Mouse (Mus musculus) MEL (cell line): ENCODE data around the gene Cc2d1a. TPM values are rescaled to one million over a fixed set of nuclear protein-coding genes. Genes with fewer than 3 reads are reported as not detected.
A peak's percentile ranks its signal among the peaks of the same experiment; 100 is the strongest.

Experiments used
- DNase-seq: peaks from one replicate; pipeline ENCODE4 v3.0.0; 2011; ENCODE audit warnings: low read depth, low spot score
- H3K27ac ChIP-seq: 2 replicates; pipeline ENCODE4 v1.5.1; 2012; ENCODE audit warnings: low read depth, mild to moderate bottlenecking, control low read depth, low read length, moderate library complexity; ENCODE audit not compliant: control insufficient read depth
- H3K27me3 ChIP-seq, 2 experiments: fragments of 150-350 bp in 1 of 2; sonication (generic) in 1 of 2; 2 replicates each; pipeline ENCODE4 v1.6.1; 2012; ENCODE audit warnings: low read length in 2 of 2, mild to moderate bottlenecking in 2 of 2, improper control_type of control experiment in 1 of 2, moderate library complexity in 1 of 2; ENCODE audit not compliant: insufficient read depth in 2 of 2, control insufficient read depth in 1 of 2
- H3K36me3 ChIP-seq, 2 experiments: 2 replicates each; pipeline ENCODE4 v1.6.1; 2012 to 2014; ENCODE audit warnings: low read length in 2 of 2, improper control_type of control experiment in 1 of 2, inconsistent platforms in 1 of 2, mild to moderate bottlenecking in 1 of 2; ENCODE audit not compliant: insufficient read depth in 2 of 2, control insufficient read depth in 1 of 2
- H3K4me1 ChIP-seq, 2 experiments: fragments of 150-350 bp in 1 of 2; sonication (generic) in 1 of 2; 2 replicates each; pipeline ENCODE4 v1.6.1; 2012; ENCODE audit warnings: low read length in 2 of 2, improper control_type of control experiment in 1 of 2, mild to moderate bottlenecking in 1 of 2; ENCODE audit not compliant: insufficient read depth in 2 of 2, control insufficient read depth in 1 of 2
- H3K4me3 ChIP-seq, 2 experiments: fragments of 150-350 bp in 1 of 2; sonication (generic) in 1 of 2; 2 replicates each; pipeline ENCODE4 v1.5.1; 2012; ENCODE audit warnings: low read depth in 2 of 2, low read length in 2 of 2, mild to moderate bottlenecking in 2 of 2, moderate library complexity in 2 of 2, control low read depth in 1 of 2, improper control_type of control experiment in 1 of 2; ENCODE audit not compliant: control insufficient read depth in 1 of 2, insufficient read depth in 1 of 2
- H3K79me2 ChIP-seq: 2 replicates; pipeline ENCODE4 v1.6.1; 2012; ENCODE audit warnings: mild to moderate bottlenecking, low read length, moderate library complexity; ENCODE audit not compliant: control insufficient read depth, poor library complexity, insufficient read depth
- H3K9ac ChIP-seq: 2 replicates; pipeline ENCODE4 v1.6.1; 2012; ENCODE audit warnings: low read depth, mild to moderate bottlenecking, control low read depth, low read length, moderate library complexity; ENCODE audit not compliant: control insufficient read depth, poor library complexity, severe bottlenecking
- H3K9me3 ChIP-seq: fragments of 150-350 bp; sonication (generic); replicated peaks from 2 replicates; pipeline ENCODE4 v1.6.1; 2012; ENCODE audit warnings: mild to moderate bottlenecking, low read length, improper control_type of control experiment, moderate library complexity; ENCODE audit not compliant: insufficient read depth
- CTCF ChIP-seq, 3 experiments: IDR thresholded peaks in 2 of 3; conservative IDR thresholded peaks in 1 of 3; 2 replicates each; pipeline ENCODE4 v1.5.1; 2011 to 2012; ENCODE audit warnings: low read length in 3 of 3, low read depth in 2 of 3, mild to moderate bottlenecking in 2 of 3, improper control_type of control experiment in 1 of 3, inconsistent platforms in 1 of 3, mixed read lengths in 1 of 3, moderate library complexity in 1 of 3; ENCODE audit not compliant: control insufficient read depth in 1 of 3, insufficient read depth in 1 of 3, poor library complexity in 1 of 3, severe bottlenecking in 1 of 3
- E2F4 ChIP-seq: IDR thresholded peaks from 2 replicates; pipeline ENCODE4 v1.6.1; 2011; ENCODE audit warnings: low read depth, low read length, improper control_type of control experiment, borderline replicate concordance
- ELF1 ChIP-seq: IDR thresholded peaks from 2 replicates; pipeline ENCODE4 v1.6.1; 2014; ENCODE audit warnings: low read depth, mild to moderate bottlenecking, inconsistent platforms, low read length, improper control_type of control experiment, moderate library complexity
- EP300 ChIP-seq, 2 experiments: IDR thresholded peaks; 2 replicates each; pipeline ENCODE4 v1.6.1; 2011; ENCODE audit warnings: improper control_type of control experiment in 2 of 2, low read length in 2 of 2, low read depth in 1 of 2, mild to moderate bottlenecking in 1 of 2
- HCFC1 ChIP-seq: IDR thresholded peaks from 2 replicates; pipeline ENCODE4 v1.6.1; 2012; ENCODE audit warnings: low read depth, mild to moderate bottlenecking, inconsistent platforms, low read length, improper control_type of control experiment, moderate library complexity
- MAX ChIP-seq: IDR thresholded peaks from 2 replicates; pipeline ENCODE4 v1.6.1; 2011; ENCODE audit warnings: low read length, improper control_type of control experiment
- MAZ ChIP-seq: IDR thresholded peaks from 2 replicates; pipeline ENCODE4 v1.6.1; 2012; ENCODE audit warnings: low read depth, mild to moderate bottlenecking, inconsistent platforms, low read length, improper control_type of control experiment
- MXI1 ChIP-seq: IDR thresholded peaks from 2 replicates; pipeline ENCODE4 v1.6.1; 2011; ENCODE audit warnings: mild to moderate bottlenecking, low read depth, low read length, improper control_type of control experiment
- MYC ChIP-seq: IDR thresholded peaks from 2 replicates; pipeline ENCODE4 v1.6.1; 2011; ENCODE audit warnings: low read depth, mild to moderate bottlenecking, low read length, improper control_type of control experiment, moderate library complexity
- NELFE ChIP-seq: IDR thresholded peaks from 2 replicates; pipeline ENCODE4 v1.6.1; 2011; ENCODE audit warnings: low read depth, low read length, improper control_type of control experiment
- POLR2A ChIP-seq, 2 experiments: IDR thresholded peaks; 2 replicates each; pipeline ENCODE4 v1.6.1; 2011 to 2012; ENCODE audit warnings: low read length in 2 of 2, mild to moderate bottlenecking in 2 of 2, control low read depth in 1 of 2, improper control_type of control experiment in 1 of 2, low read depth in 1 of 2, moderate library complexity in 1 of 2; ENCODE audit not compliant: control insufficient read depth in 1 of 2, insufficient read depth in 1 of 2, poor library complexity in 1 of 2
- RAD21 ChIP-seq: IDR thresholded peaks from 2 replicates; pipeline ENCODE4 v1.6.1; 2011; ENCODE audit warnings: mild to moderate bottlenecking, low read depth, low read length, improper control_type of control experiment
- RCOR1 ChIP-seq: IDR thresholded peaks from 2 replicates; pipeline ENCODE4 v1.6.1; 2012; ENCODE audit warnings: low read depth, mild to moderate bottlenecking, inconsistent platforms, low read length, improper control_type of control experiment
- SIN3A ChIP-seq: IDR thresholded peaks from 2 replicates; pipeline ENCODE4 v1.6.1; 2012; ENCODE audit warnings: low read length, improper control_type of control experiment, inconsistent platforms
- SMC3 ChIP-seq: IDR thresholded peaks from 2 replicates; pipeline ENCODE4 v1.6.1; 2011; ENCODE audit warnings: low read depth, low read length, improper control_type of control experiment
- TBP ChIP-seq: IDR thresholded peaks from 2 replicates; pipeline ENCODE4 v1.8.0; 2011; ENCODE audit warnings: low read depth, low read length, improper control_type of control experiment
- TCF12 ChIP-seq: IDR thresholded peaks from 2 replicates; pipeline ENCODE4 v1.6.1; 2014; ENCODE audit warnings: low read depth, mild to moderate bottlenecking, inconsistent platforms, low read length, improper control_type of control experiment, moderate library complexity
- ZC3H11A ChIP-seq: IDR thresholded peaks from 2 replicates; pipeline ENCODE4 v1.6.1; 2012; ENCODE audit warnings: low read depth, mild to moderate bottlenecking, inconsistent platforms, low read length, improper control_type of control experiment
- ZKSCAN1 ChIP-seq: IDR thresholded peaks from 2 replicates; pipeline ENCODE4 v1.6.1; 2012; ENCODE audit warnings: low read depth, mild to moderate bottlenecking, inconsistent platforms, low read length, improper control_type of control experiment, moderate library complexity
- ZNF384 ChIP-seq: IDR thresholded peaks from 2 replicates; pipeline ENCODE4 v1.6.1; 2012; ENCODE audit warnings: low read depth, mild to moderate bottlenecking, inconsistent platforms, low read length, improper control_type of control experiment
- polyA plus RNA-seq, 2 experiments: library from polyadenylated mRNA; stranded (reverse) in 1 of 2; unstranded in 1 of 2; fragments of >175 nt in 1 of 2; fragments of >200 nt in 1 of 2; gene quantifications; 2 replicates each; pipeline versions ENCODE4 v1.2.1 to v1.2.4; 2012; ENCODE audit warnings: low replicate concordance in 2 of 2, low read depth in 1 of 2; ENCODE audit not compliant: insufficient read length in 2 of 2, insufficient read depth in 1 of 2, missing spikeins in 1 of 2
- total RNA-seq: library from RNA; depleted of rRNA; stranded (reverse); fragments of 300-350 nt; gene quantifications from 2 replicates; pipeline ENCODE4 v1.2.3, GENCODE M21; 2012

Gene Cc2d1a
- total and polyA plus RNA-seq, 3 experiments = 9.1 to 18.7 TPM; not detected in 1

GRCm38 (mm10) chr8:84186547-84186946, 38.8 kb upstream of the Cc2d1a start:
- H3K9me3 ChIP-seq = no peaks in the 10 kb centered on the region
- H3K9ac ChIP-seq = peak overlapping the region; percentile 74
- no peaks in the 10 kb centered on the region for H3K36me3 ChIP-seq
- DNase-seq = peak; percentile 90
- no peaks in the 10 kb centered on the region for H3K27me3 ChIP-seq
- peaks cover 8% of the 10 kb centered on the region; the same call in 1 of the 2 replicates for H3K79me2 ChIP-seq
- H3K4me1 ChIP-seq = peaks cover 3 to 11% of the 10 kb centered on the region in 2 experiments; a peak in 3 of 4 replicates
- H3K4me3 ChIP-seq = peak overlapping the region; percentile 60 to 73
- no peak overlapping the region for H3K27ac ChIP-seq
- TF ChIP-seq MXI1 (no peak), TCF12 (0 out of 2 replicates have a peak, but pooled peaks have one; percentile 36), E2F4 (no peak), SIN3A (peak; percentile 47), ZC3H11A (peak; percentile 79), RAD21 (peak; percentile 88), EP300 (IDR thresholded peaks at IDR 0.05; ENCODE audit: low read depth in 1 of 2, low read length in 2 of 2) (no peak), POLR2A (IDR thresholded peaks at IDR 0.05; ENCODE audit: control insufficient read depth in 1 of 2, insufficient read depth in 1 of 2, low read depth in 1 of 2, low read length in 2 of 2, poor library complexity in 1 of 2) (peak in 1 of 2 experiments; percentile 42; a peak in 1 of 4 replicates), ELF1 (0 out of 2 replicates have a peak, but pooled peaks have one; percentile 38), TBP (peak; percentile 34; the same call in 1 of the 2 replicates), RCOR1 (no peak), MAX (no peak), NELFE (peak; percentile 31), ZKSCAN1 (no peak), CTCF (IDR thresholded peaks at IDR 0.05 in 2 of 3, conservative IDR thresholded peaks at IDR 0.05 in 1 of 3; ENCODE audit: control insufficient read depth in 1 of 3, insufficient read depth in 1 of 3, low read depth in 2 of 3, low read length in 3 of 3, poor library complexity in 1 of 3, severe bottlenecking in 1 of 3) (peak; percentile 94 to 97 (median 95)), HCFC1 (0 out of 2 replicates have a peak, but pooled peaks have one; percentile 49), SMC3 (peak; percentile 71)
- TF ChIP-seq, all 39 proteins: peak for 11

GRCm38 (mm10) chr8:84185117-84185516, 37.4 kb upstream of the Cc2d1a start, which contains the start of gene Nanos3:
Gene Nanos3, minus strand, starts transcription at chr8:84185217.
- Histone ChIP-seq H3K9ac (peak within 1 kb of the TSS; percentile 87), H3K9me3 (no peaks in the 10 kb centered on the region), H3K4me3 (peak within 1 kb of the TSS; percentile 75 to 78), H3K36me3 (no peaks in the 10 kb centered on the region), H3K79me2 (peaks cover 8% of the 10 kb centered on the region; the same call in 1 of the 2 replicates), H3K4me1 (peaks cover 2 to 11% of the 10 kb centered on the region in 2 experiments; a peak in 3 of 4 replicates), H3K27ac (no peak within 1 kb of the TSS), H3K27me3 (no peaks in the 10 kb centered on the region)
- no peak for TF ChIP-seq MYC
- TF ChIP-seq ZNF384 = no peak
- no peak for TF ChIP-seq TCF12
- no peak for TF ChIP-seq MAZ
- DNase-seq = no peak
